Mouse (Mus musculus): Measurements from ENCODE around the gene Rrnad1.
A peak's percentile ranks its signal among the peaks of the same experiment; 100 is the strongest.

Rrnad1 gene

DNA sequence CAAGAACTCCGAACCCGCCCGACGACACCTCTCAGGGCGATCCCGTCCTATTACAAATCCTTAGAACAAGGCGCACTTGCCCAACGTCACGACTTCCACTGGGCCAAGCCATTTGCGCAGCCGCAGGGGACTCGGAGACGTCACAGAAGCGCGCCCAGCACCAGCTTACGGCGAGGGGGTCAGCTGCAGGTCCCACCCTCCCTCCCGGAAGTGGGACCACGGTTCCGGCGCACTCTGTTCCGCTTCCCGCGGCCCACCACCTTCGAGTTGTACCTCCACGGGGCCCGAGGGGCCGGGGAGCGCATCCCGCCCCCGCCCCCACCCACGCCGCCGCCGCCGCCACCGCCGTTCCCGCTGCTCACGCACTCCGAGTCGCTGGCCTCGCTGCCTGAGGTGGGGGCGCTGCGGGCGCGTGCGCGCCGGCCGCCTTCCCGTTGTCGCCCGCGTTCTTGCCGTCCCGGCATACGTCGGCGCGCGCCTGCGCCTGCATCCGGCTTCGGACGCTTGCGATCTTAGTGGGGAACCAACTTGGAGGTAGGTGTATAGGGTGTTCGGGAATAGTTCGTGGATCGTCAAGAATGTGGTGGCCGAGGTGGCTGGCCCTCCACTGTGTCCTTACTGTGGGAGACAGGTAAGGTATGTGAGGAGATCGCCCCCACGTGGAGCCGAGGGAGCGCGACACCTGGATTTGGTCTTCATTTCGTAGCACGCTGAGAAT is at the start of gene Rrnad1, which contains the start of gene Isg20l2:
Gene Rrnad1 (minus strand): TSS at position 640 of the 718 bp plus-strand sequence.
Gene Isg20l2 (plus strand): TSS at position 237 of the 718 bp plus-strand sequence.
- peak; percentile 97 for DNase-seq (ENCODE audit: low spot score)

DNA sequence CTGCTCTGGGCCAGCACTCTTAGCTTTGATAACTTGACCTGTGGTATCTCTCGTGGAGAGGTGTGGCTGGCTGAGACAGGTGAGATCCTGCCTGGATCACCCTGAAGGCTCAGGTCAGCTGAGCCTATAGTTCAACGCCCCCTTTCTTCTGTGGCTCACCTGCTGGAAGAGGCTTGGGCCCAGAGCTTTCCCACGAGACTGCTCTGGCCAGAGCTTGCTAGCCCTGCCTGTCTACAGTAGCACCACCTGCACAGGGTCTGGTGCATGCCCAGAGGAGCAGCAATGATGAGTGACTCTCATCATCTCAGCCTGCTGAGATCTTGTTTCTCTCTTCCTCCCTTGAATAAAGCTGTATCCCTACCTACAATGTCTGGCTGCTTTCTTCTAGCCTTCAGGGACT is 49.6 kb upstream of the Rrnad1 start:
- DNase-seq (ENCODE audit: low spot score) = no peak

DNA sequence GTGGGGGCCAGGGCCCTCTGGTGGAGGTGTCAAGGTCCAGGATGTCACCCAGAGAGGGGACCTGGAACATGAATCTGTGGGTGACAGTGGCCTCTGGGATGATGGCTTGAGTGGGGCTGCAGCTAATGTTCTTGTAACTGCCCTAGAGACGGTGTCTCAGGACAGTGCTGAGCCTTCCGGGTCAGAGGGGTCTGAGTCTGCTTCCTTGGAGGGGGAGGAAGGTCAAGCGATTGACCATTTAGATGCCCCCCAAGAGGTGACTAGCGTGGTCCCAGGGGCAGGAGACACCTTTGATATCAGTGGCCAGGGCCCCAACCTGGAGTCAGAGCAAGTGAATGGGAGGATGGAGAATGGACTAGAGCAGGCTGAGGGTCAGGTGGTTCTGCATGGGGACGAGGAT is 49.0 kb upstream of the Rrnad1 start:
- no peak for DNase-seq (ENCODE audit: low spot score)

DNA sequence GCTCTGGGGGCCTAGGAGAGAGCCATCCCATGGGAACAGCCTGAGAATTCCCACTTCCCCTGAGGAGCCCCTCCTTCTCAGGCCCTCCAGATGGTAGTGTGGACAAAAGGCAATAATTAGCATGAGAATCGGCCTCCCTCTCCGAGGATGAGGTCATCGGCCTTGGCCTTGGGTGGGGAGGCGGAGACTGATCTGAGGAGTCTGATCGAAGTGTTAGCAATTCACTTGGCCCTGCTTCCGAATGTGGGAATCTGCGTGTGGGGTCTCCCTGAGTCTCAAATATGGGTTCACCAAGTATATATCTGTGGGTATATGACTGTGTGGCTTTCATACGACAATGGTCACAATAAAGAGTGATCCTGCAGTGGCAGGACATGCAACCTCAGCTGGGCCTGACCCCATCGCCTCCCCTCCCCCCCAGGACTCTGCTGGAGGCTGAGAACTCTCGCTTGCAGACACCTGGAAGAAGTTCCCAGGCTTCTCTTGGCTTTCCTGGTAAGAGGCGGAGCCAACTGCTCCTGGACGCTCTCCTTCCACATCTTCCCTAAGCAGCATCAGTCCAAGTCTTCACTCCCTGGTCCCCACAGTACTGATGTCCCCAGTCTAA is 44.0 kb upstream of the Rrnad1 start:
- peak; percentile 66 for DNase-seq (ENCODE audit: low spot score)

DNA sequence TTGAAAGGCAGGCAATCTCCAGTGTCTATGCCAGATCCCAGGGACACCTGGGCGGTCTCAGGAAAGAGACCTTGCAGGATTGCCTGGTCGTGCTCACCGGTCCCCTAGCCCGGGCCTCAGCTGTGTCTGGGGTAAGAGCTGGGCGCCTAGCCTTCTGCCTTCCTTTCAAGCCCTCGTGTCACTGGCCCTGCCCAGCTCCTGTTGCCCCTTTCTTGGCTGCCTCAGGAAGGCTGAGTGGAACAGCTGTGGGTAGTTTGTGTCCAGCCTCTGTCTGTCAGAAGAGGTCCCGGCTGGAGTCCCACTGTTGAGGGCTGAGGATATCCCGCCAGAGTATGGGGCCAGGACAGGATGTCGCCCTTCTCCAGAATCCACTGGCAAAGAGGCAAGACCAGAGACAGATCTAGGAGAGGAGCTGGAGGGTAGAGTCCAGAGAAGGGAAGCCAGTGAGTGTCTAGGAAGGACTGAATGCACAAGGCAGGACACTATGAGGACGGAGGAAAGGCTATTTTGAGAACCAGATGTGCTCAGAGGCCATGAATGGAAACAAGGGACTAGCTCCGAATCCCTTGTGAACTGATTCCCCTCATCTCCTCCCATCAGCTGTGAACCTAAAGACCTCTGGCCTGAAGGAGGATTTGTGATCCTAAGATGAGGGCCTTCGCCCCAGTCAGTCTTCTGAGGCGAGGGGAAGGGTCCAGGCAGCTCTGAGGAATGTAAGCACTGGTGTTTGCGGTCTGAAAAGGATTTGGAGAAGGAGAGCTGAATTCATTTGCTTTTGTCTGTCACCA is 43.3 kb upstream of the Rrnad1 start:
- no peak for DNase-seq (ENCODE audit: low spot score)

DNA sequence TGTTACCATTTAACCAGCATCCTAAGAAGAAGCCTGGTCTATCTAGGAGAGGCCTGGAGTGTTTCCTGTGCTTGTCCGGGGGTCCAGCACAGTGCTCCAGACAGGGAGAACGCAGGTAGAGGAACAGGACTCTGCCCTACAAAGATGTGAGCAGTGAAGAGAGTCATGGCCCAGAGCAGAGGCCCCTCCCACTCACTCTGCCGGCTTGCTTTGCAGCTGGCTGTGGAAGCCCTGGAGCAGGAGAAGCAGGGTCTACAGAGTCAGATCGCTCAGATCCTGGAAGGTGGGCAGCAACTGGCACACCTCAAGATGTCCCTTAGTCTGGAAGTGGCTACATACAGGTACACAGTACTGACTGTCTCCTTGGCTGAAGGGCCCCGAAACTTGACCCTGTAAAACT is 42.3 kb upstream of the Rrnad1 start:
- DNase-seq (ENCODE audit: low spot score) = no peak

DNA sequence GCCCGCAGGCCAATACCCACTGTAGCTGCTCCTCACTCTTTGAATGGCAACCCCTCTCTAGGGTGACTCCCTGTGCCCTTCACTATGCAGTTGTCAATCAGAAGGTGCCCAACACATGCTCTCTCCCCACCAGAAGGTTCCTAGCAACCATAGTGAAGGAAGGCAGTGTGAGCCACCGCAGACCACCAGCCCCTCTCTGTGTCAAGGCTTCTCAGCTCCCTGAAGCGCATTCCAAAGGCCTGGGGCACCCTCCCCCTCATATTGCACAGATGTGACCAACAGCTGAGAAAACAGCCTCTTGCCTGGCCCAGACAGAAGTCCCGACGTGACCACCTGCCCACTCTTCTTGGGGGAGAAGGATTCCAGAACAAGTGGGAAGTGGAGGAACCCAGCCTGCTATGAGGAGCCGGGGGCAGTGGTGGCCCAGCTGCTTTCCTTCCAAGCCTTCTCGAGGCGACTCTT is 41.7 kb upstream of the Rrnad1 start:
- no peak for DNase-seq (ENCODE audit: low spot score)

DNA sequence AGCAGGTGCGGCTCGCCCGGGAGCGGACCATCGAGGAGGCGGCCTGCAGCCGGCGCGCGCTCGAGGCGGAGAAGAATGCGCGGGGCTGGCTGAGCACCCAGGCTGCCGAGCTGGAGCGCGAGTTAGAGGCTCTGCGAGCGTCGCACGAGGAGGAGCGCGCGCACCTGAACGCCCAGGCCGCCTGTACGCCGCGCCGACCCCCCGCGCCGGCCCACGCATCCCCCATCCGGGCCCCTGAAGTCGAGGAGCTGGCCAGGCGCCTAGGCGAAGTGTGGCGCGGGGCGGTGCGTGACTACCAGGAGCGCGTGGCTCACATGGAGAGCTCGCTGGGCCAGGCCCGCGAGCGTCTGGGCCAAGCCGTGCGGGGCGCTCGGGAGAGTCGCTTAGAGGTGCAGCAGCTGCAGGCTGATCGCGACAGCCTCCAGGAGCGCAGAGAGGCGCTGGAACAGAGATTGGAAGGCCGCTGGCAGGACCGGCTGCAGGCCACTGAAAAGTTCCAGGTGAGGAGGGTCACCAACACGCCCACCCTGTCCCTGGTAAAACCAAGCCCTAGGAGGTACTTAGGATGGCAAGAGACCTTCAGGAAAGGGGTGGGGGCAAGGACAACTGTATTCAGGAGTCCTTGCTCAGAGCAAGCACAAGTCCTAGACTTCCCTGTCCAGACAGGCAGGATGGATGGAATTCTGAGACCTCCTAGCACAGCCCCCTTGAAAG is 41.1 kb upstream of the Rrnad1 start:
- no peak for DNase-seq (ENCODE audit: low spot score)

DNA sequence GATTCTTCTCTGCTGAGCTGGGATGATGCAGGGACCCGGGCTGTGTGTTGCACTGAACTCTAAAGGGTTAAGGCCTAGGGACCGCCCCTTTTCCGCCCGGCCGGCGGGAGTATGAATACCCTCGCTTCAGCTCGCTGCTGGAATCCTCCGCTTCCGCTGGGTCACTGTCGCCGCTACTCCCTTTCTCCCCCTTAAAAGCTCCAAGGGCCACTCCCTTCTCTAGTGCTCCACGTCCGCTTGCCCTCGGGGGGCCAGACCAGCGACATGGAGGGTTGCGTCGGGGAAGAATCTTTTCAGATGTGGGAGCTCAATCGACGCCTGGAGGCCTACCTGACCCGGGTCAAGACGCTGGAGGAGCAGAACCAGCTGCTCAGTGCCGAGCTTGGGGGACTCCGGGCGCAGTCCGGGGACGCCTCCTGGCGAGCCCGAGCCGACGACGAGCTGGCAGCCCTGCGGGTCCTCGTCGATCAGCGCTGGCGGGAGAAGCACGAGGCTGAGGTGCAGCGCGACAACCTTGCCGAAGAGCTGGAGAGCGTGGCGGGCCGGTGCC is 40.5 kb upstream of the Rrnad1 start, which contains the start of gene Nes:
Gene Nes (plus strand): TSS at position 140 of the 550 bp plus-strand sequence.
- DNase-seq (ENCODE audit: low spot score) = peak; percentile 71

DNA sequence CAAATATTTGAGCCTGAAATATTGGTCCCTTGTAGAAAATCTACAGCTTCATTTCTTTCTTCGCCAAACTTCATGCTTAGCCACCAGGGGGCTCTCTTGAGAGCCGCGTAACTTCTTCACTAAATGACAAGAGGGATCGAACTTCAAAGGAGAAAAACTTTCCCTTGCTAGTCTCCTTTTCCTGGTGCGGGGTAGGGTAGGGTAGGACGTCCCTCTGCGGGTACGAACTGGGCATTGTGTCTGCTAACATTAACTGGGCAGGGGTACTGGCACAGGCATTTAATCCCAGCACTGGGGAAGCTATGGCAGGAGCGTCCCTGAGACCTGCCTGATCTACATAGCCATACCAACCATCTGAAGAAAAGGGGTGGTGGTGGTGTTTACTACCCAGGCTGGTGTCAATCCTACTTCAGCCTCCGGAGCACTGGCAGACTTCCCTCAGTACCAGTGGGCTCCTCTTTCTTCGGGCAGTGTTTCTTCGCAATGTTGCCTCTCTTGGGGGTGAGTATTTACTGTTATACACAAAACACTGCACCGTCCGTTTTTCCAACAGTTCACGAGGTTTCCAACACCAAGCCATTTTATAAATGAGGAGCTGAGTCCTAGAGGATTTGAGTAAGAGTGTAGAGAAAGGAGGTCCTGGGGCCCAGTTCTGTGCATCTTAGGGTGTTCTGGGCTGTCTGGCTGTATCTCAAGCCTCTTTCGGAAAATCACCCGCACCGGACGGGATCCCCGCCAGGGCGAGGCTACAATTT is 39.8 kb upstream of the Rrnad1 start:
- peak; percentile 68 for DNase-seq (ENCODE audit: low spot score)

DNA sequence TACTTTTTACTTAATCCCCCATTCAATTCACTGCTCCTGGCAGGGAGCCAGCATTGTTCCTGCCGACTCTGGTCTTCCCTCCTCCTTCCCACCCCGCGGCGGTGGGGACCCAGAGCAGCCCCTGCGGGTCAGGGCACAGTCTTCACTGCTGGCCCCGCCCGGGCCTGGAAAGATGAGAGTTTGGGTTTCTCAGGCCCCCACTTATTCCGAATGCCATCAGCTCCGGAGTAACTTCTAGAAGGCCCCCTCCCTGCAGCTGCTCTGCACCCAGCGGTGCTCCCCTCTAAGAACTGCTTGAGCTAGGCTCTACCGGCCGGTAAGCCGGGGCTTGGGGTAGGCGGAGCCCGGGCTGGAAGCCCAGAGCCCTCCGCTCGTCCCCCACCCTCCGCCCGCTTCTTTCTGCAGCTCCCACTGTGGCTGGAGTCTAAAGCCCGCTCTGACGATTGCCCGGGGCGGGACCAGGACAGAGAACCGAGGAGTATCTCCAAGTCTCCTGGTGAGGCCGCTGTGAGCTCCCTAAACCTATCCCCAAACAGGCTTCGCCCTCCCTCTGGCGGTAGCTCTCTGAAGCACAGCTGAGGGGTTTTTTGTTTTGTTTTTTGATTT is 30.2 kb upstream of the Rrnad1 start:
- DNase-seq (ENCODE audit: low spot score) = peak; percentile 91

DNA sequence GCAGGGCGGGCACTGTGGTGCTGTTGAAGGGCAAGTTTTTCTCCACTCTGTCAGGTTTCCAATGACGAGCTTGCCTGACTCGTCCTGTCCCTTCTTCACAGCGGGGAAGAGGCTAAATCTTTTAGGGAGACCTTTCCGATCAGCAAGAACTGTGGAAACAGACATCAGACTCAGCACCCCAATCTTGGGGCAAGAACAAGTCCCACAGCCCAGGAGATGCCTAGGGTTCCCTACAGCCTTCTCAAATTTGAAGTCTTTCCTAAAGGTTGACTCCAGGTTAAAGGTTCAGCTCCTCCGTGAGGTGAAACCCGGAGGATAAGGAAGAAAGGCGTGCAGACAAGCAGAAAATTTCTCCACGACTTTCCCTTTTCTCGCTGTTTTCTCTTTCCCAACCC is 29.7 kb upstream of the Rrnad1 start:
- no peak for DNase-seq (ENCODE audit: low spot score)

DNA sequence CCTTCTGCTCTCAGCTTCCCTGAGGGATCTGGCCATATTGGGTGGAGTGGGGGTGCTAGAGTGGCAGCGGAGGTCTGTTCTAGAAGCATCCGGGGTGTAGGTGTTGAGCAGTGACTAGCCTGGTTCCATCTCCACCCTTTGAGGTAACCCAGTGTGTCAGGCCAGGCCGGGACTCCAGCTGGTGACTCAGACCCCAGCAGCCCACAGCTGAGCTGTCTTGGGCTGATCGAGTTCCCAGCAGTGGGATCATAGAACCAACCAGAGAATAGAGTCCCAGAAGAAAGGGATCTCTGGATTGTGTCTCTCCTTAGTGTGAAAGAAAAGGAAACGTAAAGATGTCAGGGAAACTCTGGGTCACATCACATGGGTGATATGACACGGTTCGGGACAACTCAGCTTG is 28.9 kb upstream of the Rrnad1 start:
- DNase-seq (ENCODE audit: low spot score) = no peak

DNA sequence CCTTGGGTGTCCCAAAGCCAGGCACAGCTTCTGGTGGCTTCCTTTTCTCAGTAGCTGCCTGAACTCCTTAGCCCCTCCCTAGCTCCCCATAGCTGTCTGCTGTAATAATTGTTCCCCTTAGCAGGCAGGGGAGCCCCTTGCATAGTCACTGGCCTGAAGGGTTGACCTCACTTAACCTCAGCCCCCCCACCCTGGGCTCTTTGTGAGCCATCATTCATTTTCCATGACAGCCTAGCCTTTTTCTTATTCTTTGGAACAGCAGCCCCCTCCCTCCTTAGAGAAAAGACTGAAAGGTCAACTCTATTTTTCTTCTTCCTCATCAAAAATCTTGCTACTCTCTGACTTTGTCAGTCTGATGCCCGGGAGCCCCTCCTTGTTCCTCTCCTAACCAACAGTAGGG is 28.4 kb upstream of the Rrnad1 start:
- no peak for DNase-seq (ENCODE audit: low spot score)

DNA sequence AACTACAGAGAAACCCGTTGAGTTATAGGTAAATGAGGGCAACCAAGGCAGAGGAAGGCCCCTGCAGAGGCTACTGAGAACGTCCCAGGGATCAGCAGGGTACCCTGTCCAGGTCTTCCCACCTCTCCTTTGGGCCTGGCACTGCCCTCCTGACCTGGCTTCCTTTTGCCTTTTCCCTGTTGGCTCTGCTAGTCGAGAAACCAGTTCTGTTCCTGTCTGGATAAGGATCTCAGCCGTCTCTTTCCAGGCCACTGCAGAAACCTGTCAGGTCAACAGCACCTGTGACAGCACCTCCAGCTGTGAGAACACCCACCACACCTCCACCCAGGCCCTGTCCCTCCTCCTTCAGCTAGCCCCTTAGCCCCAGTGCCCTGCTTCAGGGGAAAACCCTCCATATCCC is 28.0 kb upstream of the Rrnad1 start:
- DNase-seq (ENCODE audit: low spot score) = no peak

DNA sequence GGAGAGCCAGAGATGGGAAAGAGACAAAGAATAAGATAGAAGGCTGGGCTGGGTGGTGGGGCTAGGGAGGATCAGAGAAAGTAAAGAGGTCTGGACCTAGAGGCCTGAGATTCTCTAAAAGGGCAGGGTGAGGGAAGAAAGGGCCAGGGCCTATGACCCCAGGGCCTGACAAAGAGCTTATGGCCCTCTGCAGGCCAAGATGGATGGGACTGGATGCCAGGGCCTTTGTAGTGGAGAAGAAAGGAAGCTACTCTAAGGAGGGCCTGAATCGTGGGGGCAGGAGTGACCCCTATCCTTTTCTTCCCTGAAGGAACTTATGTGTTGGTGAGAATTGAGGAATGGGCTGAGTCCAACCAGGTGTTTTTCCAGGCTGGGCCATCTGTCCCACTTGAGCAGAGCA is 27.5 kb upstream of the Rrnad1 start:
- DNase-seq (ENCODE audit: low spot score) = no peak

DNA sequence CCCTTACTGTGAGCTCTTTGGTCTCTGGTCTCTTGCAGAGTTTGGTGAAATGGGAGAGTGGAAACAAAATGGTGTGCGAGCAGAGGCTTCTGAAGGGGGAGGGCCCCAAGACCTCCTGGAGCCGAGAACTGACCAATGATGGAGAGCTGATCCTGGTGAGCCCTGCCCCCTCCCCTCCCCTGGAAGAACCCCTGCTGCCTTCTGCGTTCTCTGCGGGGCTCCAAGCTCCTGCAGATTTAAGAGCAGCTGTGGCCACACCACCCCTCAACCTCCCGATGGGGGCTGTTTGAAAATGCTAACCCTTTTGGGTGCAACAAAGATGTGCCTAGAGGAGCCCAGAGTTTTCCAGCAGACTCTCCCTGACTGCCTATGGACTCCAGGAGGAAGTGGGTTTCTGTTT is 21.9 kb upstream of the Rrnad1 start:
- no peak for DNase-seq (ENCODE audit: low spot score)

DNA sequence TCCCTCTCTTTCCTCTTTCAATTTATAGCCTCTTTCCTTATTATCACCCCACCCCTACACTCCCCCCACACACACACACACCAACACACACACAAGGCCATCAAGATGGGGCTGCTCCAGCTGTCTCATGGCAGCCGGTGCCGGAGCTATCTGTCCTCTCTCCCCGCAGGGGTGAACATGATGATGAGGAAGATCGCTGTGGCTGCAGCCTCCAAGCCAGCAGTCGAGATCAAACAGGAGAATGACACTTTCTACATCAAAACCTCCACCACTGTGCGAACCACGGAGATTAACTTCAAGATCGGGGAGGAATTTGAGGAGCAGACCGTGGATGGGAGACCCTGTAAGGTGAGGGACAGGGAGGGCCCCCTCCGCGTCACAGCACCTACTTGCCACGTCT is 21.4 kb upstream of the Rrnad1 start:
- DNase-seq (ENCODE audit: low spot score) = no peak

DNA sequence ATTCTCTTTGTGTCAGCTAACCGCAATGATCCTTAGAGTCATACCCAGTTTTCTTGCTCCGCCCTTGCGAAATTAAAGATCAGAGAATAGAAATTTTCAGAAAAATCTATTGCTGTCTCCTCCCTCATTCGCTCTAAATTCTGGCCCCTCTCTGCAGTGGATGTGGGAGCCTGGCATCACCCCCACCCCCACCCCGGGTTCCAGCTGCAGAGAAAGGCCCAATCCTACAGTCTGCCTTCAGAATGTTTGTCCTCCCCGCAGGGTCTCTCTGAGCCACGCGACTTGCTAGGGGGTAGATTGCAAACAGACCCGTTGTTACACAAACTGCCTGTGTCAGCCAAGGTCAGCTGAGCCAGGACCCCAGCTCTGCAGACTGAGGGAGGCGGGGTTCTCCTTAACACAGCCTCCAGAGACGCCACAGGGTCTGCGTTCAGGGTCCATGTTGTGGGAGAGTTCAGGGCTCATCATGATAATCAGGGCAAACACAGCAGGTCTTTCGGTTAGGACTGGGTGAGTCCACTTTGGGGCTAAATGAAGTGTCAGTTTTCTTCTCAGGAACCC is 19.5 kb upstream of the Rrnad1 start:
- DNase-seq (ENCODE audit: low spot score) = no peak

DNA sequence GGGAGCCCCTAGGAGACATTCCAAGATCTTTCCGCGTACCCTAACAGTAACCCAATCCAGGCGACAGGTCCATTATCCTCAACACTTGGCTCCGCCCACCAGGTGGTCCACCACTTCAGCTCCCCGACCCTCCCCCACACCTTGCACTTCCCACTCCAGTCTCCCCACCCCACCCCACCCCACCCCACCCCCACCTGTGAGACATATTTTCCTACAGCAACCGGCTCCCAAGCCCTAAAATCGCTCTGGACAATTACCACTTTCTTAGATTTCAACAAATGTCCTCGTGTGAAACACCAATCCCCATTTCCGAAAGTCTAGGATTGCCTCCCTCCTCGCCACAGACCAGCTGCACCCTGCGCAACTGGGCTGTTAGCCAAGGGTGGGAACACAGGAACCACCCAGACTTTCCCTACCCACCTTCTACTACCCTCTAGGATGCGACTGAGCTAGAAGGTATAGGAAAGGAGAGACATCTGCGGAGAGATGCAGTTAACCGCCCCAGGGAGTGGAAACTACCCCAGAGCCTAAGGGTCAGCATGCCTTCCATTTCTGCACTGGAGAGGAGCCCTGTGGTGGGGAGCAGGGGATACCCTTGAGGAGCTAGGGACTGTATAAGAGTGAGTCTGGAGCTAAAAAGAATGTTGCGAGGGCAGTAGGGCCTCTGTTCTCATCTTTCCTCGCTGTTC is 18.9 kb upstream of the Rrnad1 start:
- no peak for DNase-seq (ENCODE audit: low spot score)

All from testis, postnatal 10 days (tissue).